Mouse (Mus musculus) layer of hippocampus, adult 6 months (tissue): ENCODE measurements around the gene Olfr829. TPM values are rescaled to one million over a fixed set of nuclear protein-coding genes. Genes with fewer than 3 reads are reported as not detected.

Source experiments
- long read RNA-seq, 2 experiments: library from polyadenylated mRNA; unstranded; transcript quantifications; one replicate each; pipeline ENCODE4 v2.0.0; 2019 to 2020
- polyA plus RNA-seq: library from polyadenylated mRNA; unstranded; fragments of <200 nt; fragmentation: Nextera tagmentation; gene quantifications from 2 replicates; pipeline ENCODE4 v1.2.3, GENCODE M21; 2021

Olfr829 gene
- not detected in 2 replicates for polyA plus RNA-seq
- long read RNA-seq, experiment 1 = 0 reads
- long read RNA-seq, experiment 2 = 0 reads

DNA sequence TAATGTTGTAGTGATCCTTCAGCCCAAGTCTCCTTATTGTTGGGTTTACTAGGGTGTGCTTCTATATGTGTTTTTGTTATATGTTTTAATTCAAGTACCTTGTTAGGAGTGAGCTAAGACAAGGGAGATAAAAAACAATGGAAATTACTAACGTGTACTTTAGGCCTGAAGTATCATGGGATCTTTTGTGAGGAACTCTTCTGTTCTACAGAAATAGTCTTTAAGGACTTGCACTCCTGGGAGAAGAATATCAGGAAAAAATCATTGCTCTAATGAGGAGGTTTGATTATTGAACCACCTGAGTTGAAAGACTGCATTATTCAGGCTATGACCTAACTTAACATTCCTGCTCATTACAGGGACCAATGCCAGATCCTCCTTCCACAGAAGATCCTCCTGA lies at the start of gene Olfr829:
TSS of gene Olfr829 (plus strand) at position 301 of the 400 bp plus-strand sequence.

GRCm38 (mm10) chr9:18819426-18819825 lies 35.3 kb upstream of the Olfr829 start, which contains the start of gene Olfr828:
TSS of gene Olfr828 (minus strand) at chr9:18819526.

DNA sequence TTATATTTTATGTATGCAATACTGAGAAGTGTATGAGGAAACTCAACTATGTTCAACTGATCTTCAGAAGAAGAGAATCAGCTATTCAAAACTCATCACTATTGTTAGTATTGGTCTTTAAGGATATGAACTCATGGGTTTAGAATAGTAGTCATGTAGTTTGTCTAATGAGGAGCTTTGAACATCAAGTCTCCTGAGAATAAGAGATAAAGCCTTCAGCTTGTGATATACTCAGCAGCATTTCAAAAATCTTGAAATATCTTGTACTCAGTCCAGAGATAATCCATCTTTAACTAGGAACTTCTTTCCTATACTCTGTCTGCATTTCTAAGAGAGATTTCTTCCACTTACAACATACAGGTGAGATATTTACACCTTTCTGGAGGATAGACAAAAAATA lies 19.7 kb downstream of the Olfr829 start, which contains the start of gene Olfr830:
TSS of gene Olfr830 (plus strand) at position 301 of the 400 bp plus-strand sequence.

Other genes starting within 250 kb of the Olfr829 start
- not detected in 2 replicates for gene Muc16, start 180.4 kb upstream of the Olfr829 start, polyA plus RNA-seq
- gene Olfr24, start 90.9 kb upstream of the Olfr829 start, polyA plus RNA-seq = not detected in 2 replicates
- gene Olfr828, start 35.4 kb upstream of the Olfr829 start, polyA plus RNA-seq = not detected in 2 replicates
- gene Olfr830, start 19.8 kb downstream of the Olfr829 start, polyA plus RNA-seq = not detected in 2 replicates
- not detected in 2 replicates for gene Olfr832, start 82.2 kb downstream of the Olfr829 start, polyA plus RNA-seq
- gene Olfr834, start 133.1 kb downstream of the Olfr829 start, polyA plus RNA-seq = not detected in 2 replicates
- not detected in 2 replicates for gene Olfr835, start 177.8 kb downstream of the Olfr829 start, polyA plus RNA-seq